Mouse (Mus musculus): Measurements from ENCODE around the gene Rnf130. TPM values are rescaled to one million over a fixed set of nuclear protein-coding genes. Genes with fewer than 3 reads are reported as not detected.
A peak's percentile ranks its signal among the peaks of the same experiment; 100 is the strongest.

The Rnf130 gene
- 92.3 and 92.5 TPM in 2 replicates for polyA plus RNA-seq (2014; fragmentation: Nextera tagmentation; extraction: Ambion mirVana)

- peak within 1 kb of the TSS; percentile 95 for H3K4me3 ChIP-seq (ENCODE audit: low read depth, low read length)
- 0 out of 2 replicates have a peak, but pooled peaks cover 3% of the 10 kb centered on the region for H3K27me3 ChIP-seq (ENCODE audit: control insufficient read depth, insufficient read depth, low read length)
- ATAC-seq (replicated peaks; ENCODE audit: low FRiP score) (peak; percentile 88), DNase-seq (ENCODE audit: low spot score) (peak; percentile 98)
- H3K9me3 ChIP-seq (ENCODE audit: control insufficient read depth, low read length): no peaks in the 10 kb centered on the region
- H3K4me1 ChIP-seq (replicated peaks; ENCODE audit: control insufficient read depth, insufficient read depth, low read length): peaks cover 10% of the 10 kb centered on the region
- peak within 1 kb of the TSS; percentile 80 for H3K4me2 ChIP-seq (ENCODE audit: low read depth, low read length, severe bottlenecking)
- peak within 1 kb of the TSS; percentile 85 for H3K27ac ChIP-seq (ENCODE audit: low read depth, low read length)
- peak within 1 kb of the TSS; percentile 98 for H3K9ac ChIP-seq (ENCODE audit: low read length)
- WGBS: under 1% methylated on average over 111 of the region's 129 CpGs
- no peaks in the 10 kb centered on the region for H3K36me3 ChIP-seq (ENCODE audit: control insufficient read depth, insufficient read depth, low read length)
These were observed at the start of gene Rnf130 for GRCm38 (mm10) chr11:50024833-50025720. Rnf130 (plus strand) TSS chr11:50025346.

- no peak for ATAC-seq (replicated peaks; ENCODE audit: low FRiP score)
- DNase-seq (ENCODE audit: low spot score): no peak
- H3K9me3 ChIP-seq (ENCODE audit: control insufficient read depth, low read length): no peaks in the 10 kb centered on the region
- no peaks in the 10 kb centered on the region for H3K27me3 ChIP-seq (ENCODE audit: control insufficient read depth, insufficient read depth, low read length)
- H3K27ac ChIP-seq (ENCODE audit: low read depth, low read length): no peak overlapping the region
- no peak overlapping the region for H3K9ac ChIP-seq (ENCODE audit: low read length)
- no peaks in the 10 kb centered on the region for H3K36me3 ChIP-seq (ENCODE audit: control insufficient read depth, insufficient read depth, low read length)
- H3K4me1 ChIP-seq (replicated peaks; ENCODE audit: control insufficient read depth, insufficient read depth, low read length): no peaks in the 10 kb centered on the region
- H3K4me2 ChIP-seq (ENCODE audit: low read depth, low read length, severe bottlenecking): no peak overlapping the region
- WGBS: 88% methylated on average over 10 of the region's 10 CpGs
- H3K4me3 ChIP-seq (ENCODE audit: low read depth, low read length): no peak overlapping the region
These were observed 47.1 kb upstream of the Rnf130 start for GRCm38 (mm10) chr11:49977963-49978568.

GRCm38 (mm10) chr11:49978935-49979334 is 46.2 kb upstream of the Rnf130 start:
- Histone ChIP-seq H3K9me3 (ENCODE audit: control insufficient read depth, low read length) (no peaks in the 10 kb centered on the region), H3K27ac (ENCODE audit: low read depth, low read length) (no peak overlapping the region), H3K27me3 (ENCODE audit: control insufficient read depth, insufficient read depth, low read length) (no peaks in the 10 kb centered on the region), H3K36me3 (ENCODE audit: control insufficient read depth, insufficient read depth, low read length) (no peaks in the 10 kb centered on the region), H3K4me2 (ENCODE audit: low read depth, low read length, severe bottlenecking) (no peak overlapping the region), H3K9ac (ENCODE audit: low read length) (no peak overlapping the region), H3K4me1 (replicated peaks; ENCODE audit: control insufficient read depth, insufficient read depth, low read length) (no peaks in the 10 kb centered on the region), H3K4me3 (ENCODE audit: low read depth, low read length) (no peak overlapping the region)
- ATAC-seq (replicated peaks; ENCODE audit: low FRiP score) (no peak), DNase-seq (ENCODE audit: low spot score) (no peak)
- 96% methylated on average over 8 of the region's 8 CpGs for WGBS

- no peaks in the 10 kb centered on the region for H3K36me3 ChIP-seq (ENCODE audit: control insufficient read depth, insufficient read depth, low read length)
- no peaks in the 10 kb centered on the region for H3K27me3 ChIP-seq (ENCODE audit: control insufficient read depth, insufficient read depth, low read length)
- H3K9ac ChIP-seq (ENCODE audit: low read length): no peak overlapping the region
- H3K9me3 ChIP-seq (ENCODE audit: control insufficient read depth, low read length): no peaks in the 10 kb centered on the region
- ATAC-seq (replicated peaks; ENCODE audit: low FRiP score) (no peak), DNase-seq (ENCODE audit: low spot score) (no peak)
- 72% methylated on average over 6 of the region's 6 CpGs for WGBS
- no peak overlapping the region for H3K27ac ChIP-seq (ENCODE audit: low read depth, low read length)
- no peaks in the 10 kb centered on the region for H3K4me1 ChIP-seq (replicated peaks; ENCODE audit: control insufficient read depth, insufficient read depth, low read length)
- no peak overlapping the region for H3K4me3 ChIP-seq (ENCODE audit: low read depth, low read length)
- no peak overlapping the region for H3K4me2 ChIP-seq (ENCODE audit: low read depth, low read length, severe bottlenecking)
These were observed 44.4 kb upstream of the Rnf130 start for GRCm38 (mm10) chr11:49980681-49981235.

GRCm38 (mm10) chr11:49981321-49981963 is 43.7 kb upstream of the Rnf130 start:
- DNase-seq (ENCODE audit: low spot score) (no peak), ATAC-seq (replicated peaks; ENCODE audit: low FRiP score) (no peak)
- no peaks in the 10 kb centered on the region for H3K27me3 ChIP-seq (ENCODE audit: control insufficient read depth, insufficient read depth, low read length)
- H3K9ac ChIP-seq (ENCODE audit: low read length): no peak overlapping the region
- no peak overlapping the region for H3K4me3 ChIP-seq (ENCODE audit: low read depth, low read length)
- no peaks in the 10 kb centered on the region for H3K9me3 ChIP-seq (ENCODE audit: control insufficient read depth, low read length)
- H3K4me1 ChIP-seq (replicated peaks; ENCODE audit: control insufficient read depth, insufficient read depth, low read length): no peaks in the 10 kb centered on the region
- 83% methylated on average over 7 of the region's 7 CpGs for WGBS
- H3K4me2 ChIP-seq (ENCODE audit: low read depth, low read length, severe bottlenecking): no peak overlapping the region
- no peak overlapping the region for H3K27ac ChIP-seq (ENCODE audit: low read depth, low read length)
- H3K36me3 ChIP-seq (ENCODE audit: control insufficient read depth, insufficient read depth, low read length): no peaks in the 10 kb centered on the region

GRCm38 (mm10) chr11:49982094-49982493 is 43.1 kb upstream of the Rnf130 start:
- Histone ChIP-seq H3K9me3 (ENCODE audit: control insufficient read depth, low read length) (no peaks in the 10 kb centered on the region), H3K27ac (ENCODE audit: low read depth, low read length) (no peak overlapping the region), H3K36me3 (ENCODE audit: control insufficient read depth, insufficient read depth, low read length) (no peaks in the 10 kb centered on the region), H3K4me1 (replicated peaks; ENCODE audit: control insufficient read depth, insufficient read depth, low read length) (no peaks in the 10 kb centered on the region), H3K4me3 (ENCODE audit: low read depth, low read length) (no peak overlapping the region), H3K27me3 (ENCODE audit: control insufficient read depth, insufficient read depth, low read length) (no peaks in the 10 kb centered on the region), H3K4me2 (ENCODE audit: low read depth, low read length, severe bottlenecking) (no peak overlapping the region), H3K9ac (ENCODE audit: low read length) (no peak overlapping the region)
- DNase-seq (ENCODE audit: low spot score) (no peak), ATAC-seq (replicated peaks; ENCODE audit: low FRiP score) (no peak)
- WGBS: 87% methylated on average over 4 of the region's 4 CpGs

- H3K36me3 ChIP-seq (ENCODE audit: control insufficient read depth, insufficient read depth, low read length): no peaks in the 10 kb centered on the region
- no peak overlapping the region for H3K27ac ChIP-seq (ENCODE audit: low read depth, low read length)
- H3K9ac ChIP-seq (ENCODE audit: low read length): no peak overlapping the region
- no peaks in the 10 kb centered on the region for H3K4me1 ChIP-seq (replicated peaks; ENCODE audit: control insufficient read depth, insufficient read depth, low read length)
- WGBS: 50% methylated on average over 4 of the region's 4 CpGs
- H3K4me2 ChIP-seq (ENCODE audit: low read depth, low read length, severe bottlenecking): no peak overlapping the region
- ATAC-seq (replicated peaks; ENCODE audit: low FRiP score): no peak
- no peaks in the 10 kb centered on the region for H3K27me3 ChIP-seq (ENCODE audit: control insufficient read depth, insufficient read depth, low read length)
- H3K4me3 ChIP-seq (ENCODE audit: low read depth, low read length): no peak overlapping the region
- no peaks in the 10 kb centered on the region for H3K9me3 ChIP-seq (ENCODE audit: control insufficient read depth, low read length)
- DNase-seq (ENCODE audit: low spot score): no peak
These were observed 42.3 kb upstream of the Rnf130 start for GRCm38 (mm10) chr11:49982881-49983280.

- 82% methylated on average over 4 of the region's 4 CpGs for WGBS
- no peaks in the 10 kb centered on the region for H3K9me3 ChIP-seq (ENCODE audit: control insufficient read depth, low read length)
- H3K36me3 ChIP-seq (ENCODE audit: control insufficient read depth, insufficient read depth, low read length): no peaks in the 10 kb centered on the region
These were observed 41.1 kb upstream of the Rnf130 start for GRCm38 (mm10) chr11:49983875-49984552.

More at GRCm38 (mm10) chr11:49983875-49984552, 41.1 kb upstream of the Rnf130 start:
- Histone ChIP-seq H3K27ac (ENCODE audit: low read depth, low read length) (no peak overlapping the region), H3K4me1 (replicated peaks; ENCODE audit: control insufficient read depth, insufficient read depth, low read length) (no peaks in the 10 kb centered on the region), H3K4me3 (ENCODE audit: low read depth, low read length) (no peak overlapping the region), H3K9ac (ENCODE audit: low read length) (no peak overlapping the region), H3K27me3 (ENCODE audit: control insufficient read depth, insufficient read depth, low read length) (no peaks in the 10 kb centered on the region), H3K4me2 (ENCODE audit: low read depth, low read length, severe bottlenecking) (no peak overlapping the region)
- DNase-seq (ENCODE audit: low spot score) (no peak), ATAC-seq (replicated peaks; ENCODE audit: low FRiP score) (no peak)

Measured in forebrain, embryonic 11.5 days (tissue).